Mouse (Mus musculus): ENCODE results near the gene Gm21981. TPM values are rescaled to one million over a fixed set of nuclear protein-coding genes. Genes with fewer than 3 reads are reported as not detected.

The Gm21981 gene
- polyA plus RNA-seq, 1 experiment from 2014 or later: 1.8 TPM

DNA sequence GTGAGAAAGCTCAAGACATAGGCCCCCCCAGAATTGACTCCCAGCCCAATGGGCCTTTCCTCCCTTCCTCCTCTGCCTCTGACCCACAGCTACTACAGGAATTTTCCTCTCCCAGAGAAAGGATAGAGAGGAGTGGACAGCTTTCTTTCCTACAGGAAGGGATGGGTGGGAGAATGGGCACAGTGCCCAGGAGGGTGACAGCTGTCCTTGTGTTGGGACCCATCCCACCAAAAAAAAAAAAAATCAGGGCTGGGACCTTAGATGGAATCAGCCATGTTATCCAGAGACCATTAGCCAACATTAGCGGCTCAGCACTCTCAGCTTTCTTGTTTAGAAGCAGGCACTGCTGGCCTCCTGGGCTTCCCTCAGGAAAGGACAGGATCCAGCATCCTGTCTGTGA lies 11.9 kb upstream of the Gm21981 start:
- H3K4me1 ChIP-seq (ENCODE audit: control insufficient read depth, insufficient read depth, low read length): no peaks in the 10 kb centered on the region
- no peak overlapping the region for H3K27ac ChIP-seq (ENCODE audit: low read depth, low read length)
- H3K4me2 ChIP-seq (ENCODE audit: low read depth): no peak overlapping the region
- DNase-seq (ENCODE audit: low spot score) (no peak), ATAC-seq (ENCODE audit: insufficient read depth, low FRiP score, low TSS enrichment) (no peak)
- H3K36me3 ChIP-seq (ENCODE audit: control insufficient read depth, insufficient read depth, low read length): no peaks in the 10 kb centered on the region
- H3K27me3 ChIP-seq (ENCODE audit: control insufficient read depth, insufficient read depth, low read length): peaks cover 7% of the 10 kb centered on the region; the same call in 1 of the 2 replicates
- H3K9ac ChIP-seq (ENCODE audit: low read length): no peak overlapping the region
- no peak overlapping the region for H3K4me3 ChIP-seq (ENCODE audit: low read depth, low read length)
- 71% methylated on average over 1 of the region's 1 CpGs for WGBS
- no peaks in the 10 kb centered on the region for H3K9me3 ChIP-seq (ENCODE audit: control insufficient read depth, low read length)

DNA sequence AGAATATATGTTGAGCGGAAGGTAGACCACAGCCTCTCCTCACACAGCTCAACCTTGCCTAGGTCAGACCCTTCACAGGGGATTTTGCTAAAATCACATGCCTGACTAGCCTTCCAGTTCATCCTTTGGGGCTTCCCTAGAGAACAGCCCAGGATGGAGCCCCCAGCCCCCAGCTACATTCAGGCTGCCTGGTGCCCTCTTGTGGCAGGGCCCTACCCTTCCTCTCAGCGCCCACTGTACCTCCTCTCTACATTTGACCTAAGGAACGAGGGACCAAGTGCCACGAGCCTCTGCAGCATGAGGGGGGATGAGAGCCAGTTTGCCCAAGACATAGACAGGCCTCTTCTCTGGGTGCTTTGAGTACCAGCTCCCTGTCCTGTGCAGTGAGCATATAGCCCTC lies 10.4 kb upstream of the Gm21981 start:
- no peaks in the 10 kb centered on the region for H3K4me1 ChIP-seq (ENCODE audit: control insufficient read depth, insufficient read depth, low read length)
- no peaks in the 10 kb centered on the region for H3K9me3 ChIP-seq (ENCODE audit: control insufficient read depth, low read length)
- H3K27me3 ChIP-seq (ENCODE audit: control insufficient read depth, insufficient read depth, low read length): peaks cover 7% of the 10 kb centered on the region; the same call in 1 of the 2 replicates
- DNase-seq (ENCODE audit: low spot score) (no peak), ATAC-seq (ENCODE audit: insufficient read depth, low FRiP score, low TSS enrichment) (no peak)
- H3K27ac ChIP-seq (ENCODE audit: low read depth, low read length): no peak overlapping the region
- no peak overlapping the region for H3K4me2 ChIP-seq (ENCODE audit: low read depth)
- H3K36me3 ChIP-seq (ENCODE audit: control insufficient read depth, insufficient read depth, low read length): no peaks in the 10 kb centered on the region
- H3K9ac ChIP-seq (ENCODE audit: low read length): no peak overlapping the region
- no peak overlapping the region for H3K4me3 ChIP-seq (ENCODE audit: low read depth, low read length)
- 76% methylated on average over 4 of the region's 4 CpGs for WGBS

DNA sequence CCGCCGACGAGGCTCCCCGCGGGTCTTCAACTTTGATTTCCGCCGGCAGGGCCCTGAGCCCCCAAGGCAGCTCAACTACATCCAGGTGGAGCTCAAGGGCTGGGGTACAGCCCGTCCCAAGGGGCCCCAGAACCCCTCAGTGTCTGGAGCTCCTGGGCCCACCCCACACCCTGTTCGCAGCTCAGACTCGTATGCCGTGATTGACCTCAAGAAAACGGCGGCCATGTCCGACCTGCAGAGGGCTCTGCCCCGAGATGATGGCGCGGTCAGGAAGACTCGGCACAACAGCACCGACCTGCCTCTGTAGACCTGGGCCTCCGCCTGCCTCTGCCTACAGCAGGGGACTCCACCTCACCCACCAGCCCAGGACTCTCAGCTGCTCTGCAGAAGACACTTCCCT lies 9.3 kb upstream of the Gm21981 start:
- Histone ChIP-seq H3K4me3 (ENCODE audit: low read depth, low read length) (no peak overlapping the region), H3K27ac (ENCODE audit: low read depth, low read length) (no peak overlapping the region), H3K27me3 (ENCODE audit: control insufficient read depth, insufficient read depth, low read length) (peaks cover 7% of the 10 kb centered on the region; the same call in 1 of the 2 replicates), H3K4me2 (ENCODE audit: low read depth) (no peak overlapping the region), H3K9me3 (ENCODE audit: control insufficient read depth, low read length) (no peaks in the 10 kb centered on the region), H3K4me1 (ENCODE audit: control insufficient read depth, insufficient read depth, low read length) (no peaks in the 10 kb centered on the region), H3K36me3 (ENCODE audit: control insufficient read depth, insufficient read depth, low read length) (no peaks in the 10 kb centered on the region), H3K9ac (ENCODE audit: low read length) (peak overlapping the region; percentile 18; the same call in 1 of the 2 replicates)
- DNase-seq (ENCODE audit: low spot score): no peak
- 18% methylated on average over 20 of the region's 20 CpGs for WGBS
- ATAC-seq (ENCODE audit: insufficient read depth, low FRiP score, low TSS enrichment): no peak

DNA sequence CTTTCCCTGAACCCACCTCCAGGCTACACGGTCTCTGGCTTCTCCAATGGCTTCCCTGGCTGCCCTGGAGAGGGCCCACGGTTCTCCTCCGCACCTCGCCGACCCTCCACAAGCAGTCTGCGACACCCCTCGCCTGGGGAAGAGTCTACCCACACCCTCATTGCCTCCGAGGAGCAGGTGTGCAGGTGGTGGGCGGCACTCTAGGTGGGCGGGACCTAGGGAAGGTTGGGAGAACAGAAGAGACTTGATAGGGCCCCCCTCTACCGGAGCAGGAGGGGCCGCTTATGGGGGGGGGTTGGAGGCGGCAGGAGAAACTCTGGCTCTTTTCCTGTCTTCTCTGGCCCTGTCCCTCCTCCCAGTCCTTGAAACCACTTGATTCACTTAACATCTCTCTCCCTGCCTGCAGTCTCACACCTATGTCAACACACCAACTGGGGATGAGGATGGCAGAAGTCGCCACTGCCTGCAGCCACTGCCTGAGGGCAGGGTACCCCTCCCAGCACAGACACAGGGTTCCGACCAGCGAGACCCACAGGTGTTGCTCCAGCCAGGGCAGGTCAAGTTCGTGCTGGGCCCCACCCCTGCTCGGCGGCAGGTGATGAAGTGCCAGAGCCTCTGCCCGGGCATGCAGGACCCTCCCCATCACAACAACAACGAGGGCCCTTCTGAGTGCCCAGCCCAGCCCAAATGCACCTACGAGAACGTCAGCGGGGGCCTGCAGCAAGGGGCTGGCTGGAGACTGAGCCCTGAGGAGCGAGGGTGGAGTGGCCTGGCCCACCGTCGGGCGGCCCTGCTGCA lies 8.5 kb upstream of the Gm21981 start:
- Histone ChIP-seq H3K9me3 (ENCODE audit: control insufficient read depth, low read length) (no peaks in the 10 kb centered on the region), H3K9ac (ENCODE audit: low read length) (peak overlapping the region; percentile 18; the same call in 1 of the 2 replicates), H3K27me3 (ENCODE audit: control insufficient read depth, insufficient read depth, low read length) (peaks cover 7% of the 10 kb centered on the region; the same call in 1 of the 2 replicates), H3K4me1 (ENCODE audit: control insufficient read depth, insufficient read depth, low read length) (no peaks in the 10 kb centered on the region), H3K4me2 (ENCODE audit: low read depth) (no peak overlapping the region), H3K36me3 (ENCODE audit: control insufficient read depth, insufficient read depth, low read length) (no peaks in the 10 kb centered on the region), H3K27ac (ENCODE audit: low read depth, low read length) (no peak overlapping the region), H3K4me3 (ENCODE audit: low read depth, low read length) (no peak overlapping the region)
- DNase-seq (ENCODE audit: low spot score): no peak
- no peak for ATAC-seq (ENCODE audit: insufficient read depth, low FRiP score, low TSS enrichment)
- 28% methylated on average over 28 of the region's 28 CpGs for WGBS

DNA sequence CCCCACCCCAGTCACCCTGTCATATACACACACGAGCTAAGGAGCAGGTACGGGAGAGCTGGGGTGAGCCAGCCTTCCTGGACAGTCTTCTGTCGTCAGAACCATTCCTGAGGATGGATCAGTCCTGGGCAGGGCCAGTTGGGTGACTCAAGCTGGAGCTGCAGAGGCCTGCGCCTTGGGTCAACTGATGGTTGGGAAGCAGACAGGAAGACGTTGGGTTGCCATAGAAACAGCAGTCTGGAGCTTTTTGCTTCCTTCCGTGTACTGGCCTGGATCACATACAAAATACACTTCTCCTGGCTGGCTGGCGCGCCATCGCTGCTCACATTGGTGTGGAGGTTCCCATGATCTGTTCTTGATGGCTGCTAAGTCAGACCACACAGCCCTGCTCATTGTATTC lies 7.5 kb upstream of the Gm21981 start:
- 82% methylated on average over 9 of the region's 9 CpGs for WGBS
- H3K9ac ChIP-seq (ENCODE audit: low read length): no peak overlapping the region
- no peaks in the 10 kb centered on the region for H3K4me1 ChIP-seq (ENCODE audit: control insufficient read depth, insufficient read depth, low read length)
- DNase-seq (ENCODE audit: low spot score) (no peak), ATAC-seq (ENCODE audit: insufficient read depth, low FRiP score, low TSS enrichment) (no peak)
- no peak overlapping the region for H3K27ac ChIP-seq (ENCODE audit: low read depth, low read length)
- no peak overlapping the region for H3K4me2 ChIP-seq (ENCODE audit: low read depth)
- H3K4me3 ChIP-seq (ENCODE audit: low read depth, low read length): no peak overlapping the region
- H3K27me3 ChIP-seq (ENCODE audit: control insufficient read depth, insufficient read depth, low read length): peaks cover 7% of the 10 kb centered on the region; the same call in 1 of the 2 replicates
- H3K36me3 ChIP-seq (ENCODE audit: control insufficient read depth, insufficient read depth, low read length): no peaks in the 10 kb centered on the region
- no peaks in the 10 kb centered on the region for H3K9me3 ChIP-seq (ENCODE audit: control insufficient read depth, low read length)

DNA sequence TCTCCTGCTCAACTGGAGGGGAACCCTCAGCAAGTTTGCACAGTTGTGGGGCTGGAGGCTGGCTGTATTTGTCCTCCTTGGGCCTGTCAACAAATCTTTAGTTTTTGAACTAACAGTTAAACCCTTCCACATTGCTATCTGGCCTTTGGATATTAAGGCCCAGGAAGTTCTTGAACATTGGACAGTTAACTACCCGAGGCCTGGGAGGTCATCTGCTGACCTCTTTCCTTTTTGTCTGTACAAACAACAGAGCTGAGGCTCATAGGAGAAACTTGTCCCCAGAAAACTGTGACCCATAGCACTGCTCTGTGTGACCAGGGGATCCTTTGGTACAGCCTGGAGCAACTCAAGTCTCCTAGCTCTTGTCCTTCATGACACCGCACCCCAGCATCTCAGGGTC lies 4.8 kb upstream of the Gm21981 start:
- ATAC-seq (ENCODE audit: insufficient read depth, low FRiP score, low TSS enrichment): no peak
- 84% methylated on average over 2 of the region's 2 CpGs for WGBS
- Histone ChIP-seq H3K27me3 (ENCODE audit: control insufficient read depth, insufficient read depth, low read length) (peaks cover 7% of the 10 kb centered on the region; the same call in 1 of the 2 replicates), H3K4me2 (ENCODE audit: low read depth) (no peak overlapping the region), H3K9ac (ENCODE audit: low read length) (no peak overlapping the region), H3K4me3 (ENCODE audit: low read depth, low read length) (no peak overlapping the region), H3K9me3 (ENCODE audit: control insufficient read depth, low read length) (no peaks in the 10 kb centered on the region), H3K27ac (ENCODE audit: low read depth, low read length) (no peak overlapping the region), H3K36me3 (ENCODE audit: control insufficient read depth, insufficient read depth, low read length) (no peaks in the 10 kb centered on the region), H3K4me1 (ENCODE audit: control insufficient read depth, insufficient read depth, low read length) (no peaks in the 10 kb centered on the region)
- no peak for DNase-seq (ENCODE audit: low spot score)

DNA sequence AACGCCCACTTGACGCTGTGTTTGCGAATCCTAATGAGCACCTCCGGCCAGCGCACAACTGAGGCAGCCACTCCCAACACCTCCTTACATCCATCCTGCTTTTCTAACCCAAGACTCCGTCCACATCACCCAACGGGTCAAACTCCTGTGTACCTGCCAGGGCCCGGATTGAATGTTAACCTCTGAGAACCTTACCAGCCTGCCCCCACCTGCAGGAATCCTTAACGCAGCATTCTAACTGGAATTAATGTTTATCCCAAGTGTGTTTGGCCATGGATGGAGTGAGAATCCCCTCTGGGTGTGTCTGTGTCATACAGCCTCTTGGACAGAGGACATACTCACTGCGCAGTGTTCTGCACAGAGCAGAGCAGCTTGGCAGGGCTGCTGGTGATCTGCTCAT lies 3.9 kb upstream of the Gm21981 start:
- Histone ChIP-seq H3K4me3 (ENCODE audit: low read depth, low read length) (no peak overlapping the region), H3K9me3 (ENCODE audit: control insufficient read depth, low read length) (no peaks in the 10 kb centered on the region), H3K4me2 (ENCODE audit: low read depth) (no peak overlapping the region), H3K36me3 (ENCODE audit: control insufficient read depth, insufficient read depth, low read length) (no peaks in the 10 kb centered on the region), H3K4me1 (ENCODE audit: control insufficient read depth, insufficient read depth, low read length) (no peaks in the 10 kb centered on the region), H3K9ac (ENCODE audit: low read length) (no peak overlapping the region), H3K27ac (ENCODE audit: low read depth, low read length) (no peak overlapping the region), H3K27me3 (ENCODE audit: control insufficient read depth, insufficient read depth, low read length) (peaks cover 4% of the 10 kb centered on the region; the same call in 1 of the 2 replicates)
- ATAC-seq (ENCODE audit: insufficient read depth, low FRiP score, low TSS enrichment) (no peak), DNase-seq (ENCODE audit: low spot score) (no peak)
- WGBS: 91% methylated on average over 10 of the region's 10 CpGs

DNA sequence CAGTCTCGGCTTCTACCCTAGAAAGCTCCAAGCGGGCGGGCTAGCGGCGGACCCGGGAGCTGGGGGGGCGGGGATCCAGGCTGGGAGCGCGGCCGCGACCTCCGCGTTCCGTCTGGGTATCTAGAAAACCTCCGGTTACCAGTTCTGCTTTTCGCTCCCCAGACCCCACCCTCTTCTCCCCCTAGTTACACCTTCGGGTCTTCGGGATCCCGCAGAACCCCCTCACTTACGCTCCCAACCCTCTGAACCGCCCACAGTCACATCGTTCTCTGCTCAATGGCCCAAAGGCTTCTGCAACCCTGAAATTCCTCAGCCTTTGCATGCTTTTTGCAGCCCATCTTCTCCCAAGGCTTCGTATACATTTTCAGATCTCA lies 1.1 kb upstream of the Gm21981 start:
- WGBS: under 1% methylated on average over 18 of the region's 23 CpGs
- peak overlapping the region; percentile 66 for H3K4me2 ChIP-seq (ENCODE audit: low read depth)
- no peaks in the 10 kb centered on the region for H3K4me1 ChIP-seq (ENCODE audit: control insufficient read depth, insufficient read depth, low read length)
- ATAC-seq (ENCODE audit: insufficient read depth, low FRiP score, low TSS enrichment) (peak; percentile 9; the same call in 1 of the 2 replicates), DNase-seq (ENCODE audit: low spot score) (no peak)
- H3K36me3 ChIP-seq (ENCODE audit: control insufficient read depth, insufficient read depth, low read length): no peaks in the 10 kb centered on the region
- no peaks in the 10 kb centered on the region for H3K9me3 ChIP-seq (ENCODE audit: control insufficient read depth, low read length)
- H3K9ac ChIP-seq (ENCODE audit: low read length): peak overlapping the region; percentile 72
- no peak overlapping the region for H3K27ac ChIP-seq (ENCODE audit: low read depth, low read length)
- H3K4me3 ChIP-seq (ENCODE audit: low read depth, low read length): peak overlapping the region; percentile 48
- no peaks in the 10 kb centered on the region for H3K27me3 ChIP-seq (ENCODE audit: control insufficient read depth, insufficient read depth, low read length)
